Mouse (Mus musculus) gastrocnemius, postnatal 36 days (tissue): Measurements from ENCODE around the gene Colq. TPM values are rescaled to one million over a fixed set of nuclear protein-coding genes. Genes with fewer than 3 reads are reported as not detected.

Source experiments
- DNase-seq, 2 experiments: peaks; one replicate each; pipeline ENCODE4 v3.0.0; 2022
- intact Hi-C: fragments of 180-260 bp; cut with DNase I; formaldehyde crosslinking; loops from one replicate; pipeline ENCODE4 v1.15.1; 2025
- total RNA-seq, 2 experiments: library from RNA; stranded (reverse); gene quantifications; 2 replicates each; pipeline ENCODE4 v1.2.3; 2021

The Colq gene
- total RNA-seq, 2 experiments from 2014 or later = 7.5 to 8.6 TPM

- peak; percentile 10 to 31 for DNase-seq
- intact Hi-C loops = loop anchor here (2.0 kb wide), 1 partner anchor 20 kb away; no protein-coding TSS in a partner anchor
Observed at GRCm38 (mm10) chr14:31537298-31537697, 53.8 kb downstream of the Colq start.

- intact Hi-C loops = no loop called here
- DNase-seq = no peak
Observed at GRCm38 (mm10) chr14:31532656-31533055, 58.5 kb downstream of the Colq start.

- intact Hi-C loops = no loop called here
- DNase-seq = no peak
Observed at GRCm38 (mm10) chr14:31531506-31532148, 59.5 kb downstream of the Colq start.

- intact Hi-C loops = no loop called here
- no peak for DNase-seq
Observed at GRCm38 (mm10) chr14:31530847-31531246, 60.3 kb downstream of the Colq start.

GRCm38 (mm10) chr14:31525040-31525810 lies 65.9 kb downstream of the Colq start:
- intact Hi-C loops = no loop called here
- DNase-seq = no peak

GRCm38 (mm10) chr14:31521318-31521717 lies 69.8 kb downstream of the Colq start:
- intact Hi-C loops = no loop called here
- no peak for DNase-seq

GRCm38 (mm10) chr14:31519165-31519564 lies 72.0 kb downstream of the Colq start:
- intact Hi-C loops = loop anchor here (2.0 kb wide), 1 partner anchor 86 kb away; no protein-coding TSS in a partner anchor
- DNase-seq = no peak

GRCm38 (mm10) chr14:31515895-31516294 lies 75.2 kb downstream of the Colq start:
- DNase-seq = no peak
- intact Hi-C loops = no loop called here

- intact Hi-C loops = no loop called here
- DNase-seq = no peak
Observed at GRCm38 (mm10) chr14:31510322-31510721, 80.8 kb downstream of the Colq start.

- peak in 1 of 2 experiments; percentile 29 for DNase-seq
- intact Hi-C loops = no loop called here
Observed at GRCm38 (mm10) chr14:31509911-31510310, 81.2 kb downstream of the Colq start.

- intact Hi-C loops = no loop called here
- no peak for DNase-seq
Observed at GRCm38 (mm10) chr14:31506456-31506855, 84.7 kb downstream of the Colq start.

- peak; percentile 41 to 50 for DNase-seq
- intact Hi-C loops = no loop called here
Observed at GRCm38 (mm10) chr14:31503406-31503805, 87.7 kb downstream of the Colq start.

GRCm38 (mm10) chr14:31499526-31499925 lies 91.6 kb downstream of the Colq start:
- intact Hi-C loops = no loop called here
- no peak for DNase-seq

GRCm38 (mm10) chr14:31496241-31496646 lies 94.9 kb downstream of the Colq start:
- intact Hi-C loops = no loop called here
- no peak for DNase-seq

GRCm38 (mm10) chr14:31495538-31495937 lies 95.6 kb downstream of the Colq start:
- intact Hi-C loops = no loop called here
- DNase-seq = no peak

GRCm38 (mm10) chr14:31494975-31495455 lies 96.1 kb downstream of the Colq start, which contains the start of gene Mettl6:
Gene Mettl6, minus strand, starts transcription at chr14:31495040.
- peak; percentile 84 to 85 for DNase-seq
- intact Hi-C loops = no loop called here

GRCm38 (mm10) chr14:31494349-31494974 lies 96.7 kb downstream of the Colq start, which contains the start of gene Eaf1:
Gene Eaf1, plus strand, starts transcription at chr14:31494399.
- no peak for DNase-seq
- intact Hi-C loops = no loop called here

- no peak for DNase-seq
- intact Hi-C loops = no loop called here
Observed at GRCm38 (mm10) chr14:31493901-31494300, 97.2 kb downstream of the Colq start.

- DNase-seq = no peak
- intact Hi-C loops = no loop called here
Observed at GRCm38 (mm10) chr14:31488055-31488454, 103.1 kb downstream of the Colq start.

GRCm38 (mm10) chr14:31486465-31486864 lies 104.7 kb downstream of the Colq start:
- no peak for DNase-seq

GRCm38 (mm10) chr14:31482417-31482816 lies 108.7 kb downstream of the Colq start:
- intact Hi-C loops = no loop called here
- no peak for DNase-seq

More at GRCm38 (mm10) chr14:31486465-31486864, 104.7 kb downstream of the Colq start:
- intact Hi-C loops = no loop called here
